Mouse (Mus musculus): Measurements from ENCODE around the gene Gpr85. TPM values are rescaled to one million over a fixed set of nuclear protein-coding genes. Genes with fewer than 3 reads are reported as not detected.

Gpr85 gene
- polyA plus RNA-seq, 1 experiment from 2014 or later = 0.20 TPM

DNA sequence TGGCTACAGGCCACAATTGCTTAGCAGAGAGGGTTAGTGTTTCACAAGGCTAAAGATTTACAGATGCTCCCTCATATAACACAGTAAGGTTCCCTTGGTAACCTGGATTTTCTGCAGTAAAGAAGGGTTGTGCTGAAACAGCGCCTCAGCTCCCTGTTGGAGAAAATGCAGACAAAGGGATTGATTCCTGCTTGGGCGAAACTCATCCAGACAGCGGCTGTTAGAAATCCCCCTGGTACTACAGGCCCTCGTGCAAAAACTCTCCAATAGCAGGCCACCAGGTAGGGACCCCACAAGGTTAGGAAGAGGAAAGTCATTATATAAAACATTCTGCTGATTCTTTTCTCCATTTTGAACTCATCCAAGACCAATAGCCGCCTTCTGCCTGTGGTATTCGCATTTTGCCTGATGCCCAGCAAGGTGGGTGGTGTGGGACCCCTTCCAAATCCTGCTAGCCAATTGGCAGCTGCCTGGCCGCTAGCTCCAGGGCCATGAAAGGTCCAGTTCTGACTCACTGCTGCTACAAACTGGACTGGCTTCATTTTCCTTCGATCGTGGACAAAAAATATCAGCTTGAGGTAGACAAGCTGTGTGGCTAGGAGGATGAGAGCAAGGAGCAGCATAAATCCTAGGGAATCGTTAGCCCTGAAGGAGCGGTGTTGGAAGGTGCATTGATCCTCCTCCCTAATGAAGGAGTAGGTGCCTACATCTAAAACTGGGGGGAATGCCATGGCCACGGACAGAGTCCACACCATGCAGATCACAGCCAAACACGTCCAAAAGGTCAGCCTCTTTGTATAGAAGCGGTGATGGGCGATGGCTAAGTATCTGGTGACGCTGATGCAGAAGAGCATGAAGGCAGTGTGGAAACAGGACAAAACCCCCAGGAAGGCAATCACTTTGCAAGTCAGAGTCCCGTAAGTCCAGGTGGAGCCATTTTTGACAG is 3.7 kb downstream of the Gpr85 start:
- H3K27ac ChIP-seq (ENCODE audit: low read length) = no peak overlapping the region
- no peak overlapping the region for H3K4me2 ChIP-seq (ENCODE audit: low read depth, low read length)
- peaks cover 22% of the 10 kb centered on the region for H3K27me3 ChIP-seq (ENCODE audit: control insufficient read depth, insufficient read depth, low read depth, low read length)
- H3K4me1 ChIP-seq (ENCODE audit: control insufficient read depth, low read depth, low read length) = no peaks in the 10 kb centered on the region; the same call in 1 of the 2 replicates
- WGBS (ENCODE audit: insufficient replicate concordance) = 55% methylated on average over 17 of the region's 17 CpGs
- H3K9ac ChIP-seq (ENCODE audit: low read depth, low read length) = no peak overlapping the region
- H3K36me3 ChIP-seq (ENCODE audit: control insufficient read depth, insufficient read depth) = no peaks in the 10 kb centered on the region
- no peak for ATAC-seq (ENCODE audit: low read depth)
- no peak overlapping the region for H3K4me3 ChIP-seq (ENCODE audit: low read depth, low read length)
- H3K9me3 ChIP-seq (replicated peaks; ENCODE audit: control insufficient read depth, low read length) = no peaks in the 10 kb centered on the region

DNA sequence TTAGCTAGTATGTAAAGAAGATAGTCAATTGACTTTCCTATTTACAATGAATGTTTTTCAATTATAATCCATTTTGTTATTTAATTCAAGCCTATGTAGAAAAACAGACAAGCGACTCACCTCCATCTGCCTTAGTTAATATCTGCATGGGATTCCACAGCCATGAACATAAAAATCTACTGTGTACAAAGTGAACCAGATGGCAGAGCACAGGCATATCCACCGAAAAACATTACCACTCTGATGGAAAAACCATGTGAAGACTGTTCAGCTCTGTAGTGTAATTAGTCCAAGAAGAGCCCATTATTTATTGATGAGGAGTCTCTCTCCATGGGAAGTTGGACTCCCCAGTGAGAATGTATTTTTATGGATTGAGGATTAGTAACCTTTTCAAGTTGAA is 7.0 kb downstream of the Gpr85 start:
- Histone ChIP-seq H3K9me3 (replicated peaks; ENCODE audit: control insufficient read depth, low read length) (no peaks in the 10 kb centered on the region), H3K36me3 (ENCODE audit: control insufficient read depth, insufficient read depth) (no peaks in the 10 kb centered on the region), H3K27me3 (ENCODE audit: control insufficient read depth, insufficient read depth, low read depth, low read length) (peaks cover 6% of the 10 kb centered on the region), H3K27ac (ENCODE audit: low read length) (no peak overlapping the region), H3K4me2 (ENCODE audit: low read depth, low read length) (no peak overlapping the region), H3K9ac (ENCODE audit: low read depth, low read length) (no peak overlapping the region), H3K4me1 (ENCODE audit: control insufficient read depth, low read depth, low read length) (no peaks in the 10 kb centered on the region), H3K4me3 (ENCODE audit: low read depth, low read length) (no peak overlapping the region)
- ATAC-seq (ENCODE audit: low read depth) = no peak
- WGBS (ENCODE audit: insufficient replicate concordance) = 42% methylated on average over 2 of the region's 2 CpGs

DNA sequence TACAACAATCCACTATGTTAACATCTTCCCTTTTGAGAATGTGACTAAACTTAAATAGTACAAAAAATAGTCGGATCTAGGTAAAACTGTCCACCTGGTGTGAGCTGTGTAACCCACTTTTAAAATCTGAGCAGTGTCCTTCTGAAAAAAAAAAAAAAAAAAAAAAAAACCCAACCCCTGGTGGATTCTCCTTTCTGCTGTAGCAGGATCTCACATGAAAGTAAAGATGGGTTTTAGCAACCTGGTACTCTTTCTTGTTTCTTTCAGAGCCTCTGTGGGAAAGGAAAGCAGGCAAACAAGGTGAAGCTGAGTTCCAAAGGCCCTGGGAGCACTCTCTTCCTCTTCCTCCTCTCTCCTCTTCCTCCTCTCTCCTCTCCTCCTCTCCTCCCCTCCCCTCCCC is 10.9 kb downstream of the Gpr85 start:
- H3K27ac ChIP-seq (ENCODE audit: low read length) = no peak overlapping the region
- no peak overlapping the region for H3K4me2 ChIP-seq (ENCODE audit: low read depth, low read length)
- no peak for ATAC-seq (ENCODE audit: low read depth)
- no peak overlapping the region for H3K9ac ChIP-seq (ENCODE audit: low read depth, low read length)
- H3K4me3 ChIP-seq (ENCODE audit: low read depth, low read length) = no peak overlapping the region
- H3K27me3 ChIP-seq (ENCODE audit: control insufficient read depth, insufficient read depth, low read depth, low read length) = no peaks in the 10 kb centered on the region
- H3K4me1 ChIP-seq (ENCODE audit: control insufficient read depth, low read depth, low read length) = no peaks in the 10 kb centered on the region
- no peaks in the 10 kb centered on the region for H3K36me3 ChIP-seq (ENCODE audit: control insufficient read depth, insufficient read depth)
- H3K9me3 ChIP-seq (replicated peaks; ENCODE audit: control insufficient read depth, low read length) = no peaks in the 10 kb centered on the region
- WGBS (ENCODE audit: insufficient replicate concordance) = 39% methylated on average over 1 of the region's 1 CpGs

DNA sequence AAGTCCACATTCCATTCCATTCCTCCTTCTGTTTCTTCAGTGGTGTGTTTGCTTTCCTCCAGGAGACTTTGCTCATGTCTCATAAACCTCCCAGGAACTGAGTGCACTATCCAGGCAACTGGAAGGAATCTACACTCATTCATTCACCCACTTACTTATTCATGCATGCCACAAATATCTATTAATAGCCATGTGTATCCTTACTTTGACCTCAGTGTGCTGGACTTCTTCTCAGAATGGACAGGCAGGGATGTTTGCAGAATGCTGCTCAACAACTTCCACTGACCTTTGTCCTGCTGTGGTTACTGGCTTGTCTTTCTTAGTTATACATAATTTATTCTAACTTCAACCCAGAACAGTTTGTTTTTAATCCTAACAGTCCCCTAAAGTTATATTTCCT is 23.1 kb downstream of the Gpr85 start:
- H3K4me3 ChIP-seq (ENCODE audit: low read depth, low read length) = no peak overlapping the region
- no peaks in the 10 kb centered on the region for H3K36me3 ChIP-seq (ENCODE audit: control insufficient read depth, insufficient read depth)
- ATAC-seq (ENCODE audit: low read depth) = no peak
- H3K27ac ChIP-seq (ENCODE audit: low read length) = no peak overlapping the region
- H3K4me2 ChIP-seq (ENCODE audit: low read depth, low read length) = no peak overlapping the region
- H3K4me1 ChIP-seq (ENCODE audit: control insufficient read depth, low read depth, low read length) = no peaks in the 10 kb centered on the region
- H3K9ac ChIP-seq (ENCODE audit: low read depth, low read length) = no peak overlapping the region
- no peaks in the 10 kb centered on the region for H3K9me3 ChIP-seq (replicated peaks; ENCODE audit: control insufficient read depth, low read length)
- no peaks in the 10 kb centered on the region for H3K27me3 ChIP-seq (ENCODE audit: control insufficient read depth, insufficient read depth, low read depth, low read length)

DNA sequence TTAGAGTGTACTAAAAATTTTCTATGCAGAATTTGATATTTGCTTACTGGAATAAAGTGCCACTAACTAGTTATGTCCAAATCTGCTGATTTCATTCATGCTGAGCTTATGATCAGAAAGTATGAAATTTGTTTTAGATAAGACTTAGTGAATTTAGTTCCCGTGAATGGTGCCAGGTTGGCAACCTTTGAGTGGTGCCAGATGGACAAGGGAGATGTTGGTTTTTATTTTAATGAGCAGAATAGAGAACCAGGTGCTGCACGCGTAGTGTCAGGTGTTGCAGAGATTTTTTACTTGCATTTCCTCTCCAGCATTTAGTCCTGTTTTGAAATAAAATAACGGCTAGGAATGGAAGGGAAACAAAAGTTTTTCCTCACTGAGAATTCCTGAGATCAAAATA is 27.6 kb downstream of the Gpr85 start:
- Histone ChIP-seq H3K27me3 (ENCODE audit: control insufficient read depth, insufficient read depth, low read depth, low read length) (no peaks in the 10 kb centered on the region), H3K4me3 (ENCODE audit: low read depth, low read length) (no peak overlapping the region), H3K27ac (ENCODE audit: low read length) (no peak overlapping the region), H3K4me1 (ENCODE audit: control insufficient read depth, low read depth, low read length) (no peaks in the 10 kb centered on the region), H3K9me3 (replicated peaks; ENCODE audit: control insufficient read depth, low read length) (no peaks in the 10 kb centered on the region), H3K36me3 (ENCODE audit: control insufficient read depth, insufficient read depth) (no peaks in the 10 kb centered on the region), H3K9ac (ENCODE audit: low read depth, low read length) (no peak overlapping the region), H3K4me2 (ENCODE audit: low read depth, low read length) (no peak overlapping the region)
- WGBS (ENCODE audit: insufficient replicate concordance) = 65% methylated on average over 4 of the region's 4 CpGs
- ATAC-seq (ENCODE audit: low read depth) = no peak

DNA sequence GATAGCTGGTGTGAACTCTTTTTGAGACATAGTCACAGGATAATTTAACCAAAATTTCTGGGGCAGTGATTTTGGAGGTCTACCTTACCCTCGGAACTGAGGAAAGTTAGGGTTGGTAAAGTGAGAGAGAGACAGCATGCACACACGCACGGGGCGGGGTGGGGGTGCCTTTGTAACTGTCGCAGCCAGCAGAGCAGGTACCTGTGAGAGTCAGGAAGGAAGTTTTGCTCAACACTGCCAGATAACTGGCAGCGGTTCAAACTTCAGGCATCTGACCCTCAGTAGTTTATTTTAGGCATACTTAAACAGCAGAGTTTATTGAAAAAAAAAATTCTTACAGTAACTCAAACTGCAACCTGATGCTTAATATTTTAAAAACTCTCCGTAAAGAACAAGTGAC is 39.7 kb downstream of the Gpr85 start:
- no peak for ATAC-seq (ENCODE audit: low read depth)
- Histone ChIP-seq H3K4me1 (ENCODE audit: control insufficient read depth, low read depth, low read length) (no peaks in the 10 kb centered on the region), H3K4me2 (ENCODE audit: low read depth, low read length) (no peak overlapping the region), H3K27ac (ENCODE audit: low read length) (no peak overlapping the region), H3K9me3 (replicated peaks; ENCODE audit: control insufficient read depth, low read length) (no peaks in the 10 kb centered on the region), H3K36me3 (ENCODE audit: control insufficient read depth, insufficient read depth) (no peaks in the 10 kb centered on the region), H3K4me3 (ENCODE audit: low read depth, low read length) (no peak overlapping the region), H3K27me3 (ENCODE audit: control insufficient read depth, insufficient read depth, low read depth, low read length) (no peaks in the 10 kb centered on the region), H3K9ac (ENCODE audit: low read depth, low read length) (no peak overlapping the region)
- WGBS (ENCODE audit: insufficient replicate concordance) = 22% methylated on average over 7 of the region's 7 CpGs

DNA sequence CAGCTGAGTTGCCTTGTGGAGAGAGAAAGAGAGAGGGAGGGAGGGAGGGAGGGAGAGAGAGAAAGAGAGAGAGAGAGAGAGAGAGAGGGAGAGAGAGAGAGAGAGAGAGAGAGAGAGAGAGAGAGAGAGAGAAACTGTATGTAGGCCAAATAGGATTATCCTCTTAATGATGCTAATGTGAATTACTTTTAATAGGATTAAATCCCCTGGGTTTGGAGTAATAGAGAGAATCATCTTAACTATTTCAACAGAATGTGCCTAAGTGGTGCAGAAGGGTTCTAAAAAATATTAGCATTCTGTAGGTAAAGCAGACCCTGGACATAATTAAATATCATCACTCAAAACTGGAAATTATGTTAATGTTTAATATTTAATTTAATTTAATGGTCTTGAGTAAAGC is 42.4 kb downstream of the Gpr85 start:
- Histone ChIP-seq H3K27ac (ENCODE audit: low read length) (no peak overlapping the region), H3K9ac (ENCODE audit: low read depth, low read length) (no peak overlapping the region), H3K4me3 (ENCODE audit: low read depth, low read length) (no peak overlapping the region), H3K9me3 (replicated peaks; ENCODE audit: control insufficient read depth, low read length) (no peaks in the 10 kb centered on the region), H3K4me2 (ENCODE audit: low read depth, low read length) (no peak overlapping the region), H3K27me3 (ENCODE audit: control insufficient read depth, insufficient read depth, low read depth, low read length) (no peaks in the 10 kb centered on the region), H3K4me1 (ENCODE audit: control insufficient read depth, low read depth, low read length) (no peaks in the 10 kb centered on the region), H3K36me3 (ENCODE audit: control insufficient read depth, insufficient read depth) (no peaks in the 10 kb centered on the region)
- no peak for ATAC-seq (ENCODE audit: low read depth)

Other genes with a start within 250 kb of the Gpr85 start
- gene Tmem168, start 231.8 kb downstream of the Gpr85 start, polyA plus RNA-seq (2015; fragmentation: Nextera tagmentation; extraction: Ambion mirVana) = 12.0 and 13.1 TPM in 2 replicates
- 2.5 and 3.4 TPM in 2 replicates for gene Bmt2, start 162.0 kb downstream of the Gpr85 start, polyA plus RNA-seq (2015; fragmentation: Nextera tagmentation; extraction: Ambion mirVana)
- 33.5 and 37.7 TPM in 2 replicates for gene 2610001J05Rik, start 31.6 kb upstream of the Gpr85 start, polyA plus RNA-seq (2015; fragmentation: Nextera tagmentation; extraction: Ambion mirVana)